Mouse (Mus musculus) T-helper 2 cell (primary cell): Measurements from ENCODE around the gene Itih4.

Experiments
- in situ Hi-C: fragments of 300-600 bp; cut with MboI, MseI; formaldehyde crosslinking; loops from one replicate; pipeline ENCODE4 v1.15.1; 2025; ENCODE audit warnings: high pct_unique_total_duplicates

Itih4 gene

DNA sequence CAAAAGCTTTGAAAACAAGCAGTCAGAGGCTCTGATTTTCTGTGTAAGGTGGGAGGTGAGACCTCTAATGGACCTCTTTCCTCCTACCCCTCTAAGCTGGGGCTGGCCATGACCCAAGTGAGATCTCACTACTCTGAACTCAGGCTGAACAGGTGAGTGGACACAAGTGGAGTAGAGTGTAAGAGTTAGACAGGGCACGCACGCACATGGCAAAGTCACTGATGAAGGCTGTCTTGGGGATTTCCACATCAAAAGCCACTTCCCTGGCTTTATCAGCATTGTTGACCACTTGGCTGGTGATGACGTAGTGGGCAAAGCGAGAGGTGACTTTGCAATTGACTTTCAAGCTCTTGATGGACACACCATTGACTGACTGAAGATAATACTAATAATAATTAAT, 56.0 kb downstream of the Itih4 start:
- in situ Hi-C loops, result no loop called here

DNA sequence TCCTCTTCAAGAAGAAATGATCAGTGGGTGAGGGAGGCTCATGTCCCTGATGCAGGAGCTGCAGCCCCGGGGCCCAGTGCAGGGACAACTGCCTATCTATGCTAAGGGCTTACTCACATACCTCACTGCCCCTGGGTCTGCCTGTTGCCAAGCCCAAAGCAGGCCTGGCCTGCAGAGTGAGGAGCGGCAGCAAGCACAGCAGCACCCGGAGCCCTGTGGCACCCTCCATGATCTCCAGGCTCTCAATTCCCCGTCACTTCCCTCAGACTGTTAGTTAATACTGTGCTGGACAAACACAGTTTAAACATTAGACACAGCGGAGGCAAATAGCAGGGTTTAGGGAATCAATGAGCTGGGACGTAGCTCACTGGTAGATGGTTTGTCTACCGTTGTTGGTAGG, 56.8 kb downstream of the Itih4 start, which contains the start of gene Itih1:
TSS of gene Itih1 (minus strand) at position 252 of the 400 bp plus-strand sequence.
- in situ Hi-C loops, result no loop called here

DNA sequence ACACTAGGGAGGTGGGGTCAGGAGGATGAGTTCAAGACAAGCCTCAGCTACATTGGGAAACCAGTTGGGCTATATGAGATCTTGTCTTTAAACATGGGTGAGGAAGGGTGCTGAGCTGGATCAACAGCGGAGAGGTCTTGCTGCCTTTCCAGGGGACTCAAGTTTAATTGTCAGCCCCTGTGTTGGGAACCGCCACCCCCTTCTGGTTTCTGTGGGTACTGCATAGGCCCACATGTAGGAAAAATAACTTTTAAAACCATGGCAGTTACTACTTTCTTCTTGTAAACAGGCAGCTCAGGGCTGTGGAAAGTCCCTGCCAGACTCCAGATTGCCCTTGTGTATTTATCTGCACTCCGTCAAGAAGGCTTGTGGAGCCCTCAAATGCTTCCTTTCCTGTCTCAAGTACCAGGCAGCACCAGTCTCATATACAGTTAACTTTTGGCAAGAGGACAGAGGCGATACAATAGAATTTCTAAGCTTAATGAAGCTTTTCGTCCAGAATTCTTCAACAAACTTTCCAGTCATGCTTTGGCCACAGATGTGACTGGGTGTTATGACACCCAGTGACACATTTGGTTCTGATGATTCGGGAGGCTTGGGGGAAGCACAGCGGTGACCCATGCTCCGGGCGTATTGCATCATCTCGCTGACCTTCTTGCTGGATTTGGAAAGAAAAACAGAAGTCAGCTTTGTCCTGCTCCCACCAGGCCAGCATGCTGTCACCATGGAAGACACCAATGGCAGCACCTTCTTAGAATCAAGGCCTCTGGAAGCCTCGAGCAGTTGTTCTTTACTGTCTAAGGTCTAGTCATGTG, 57.8 kb downstream of the Itih4 start:
- in situ Hi-C loops, result no loop called here

DNA sequence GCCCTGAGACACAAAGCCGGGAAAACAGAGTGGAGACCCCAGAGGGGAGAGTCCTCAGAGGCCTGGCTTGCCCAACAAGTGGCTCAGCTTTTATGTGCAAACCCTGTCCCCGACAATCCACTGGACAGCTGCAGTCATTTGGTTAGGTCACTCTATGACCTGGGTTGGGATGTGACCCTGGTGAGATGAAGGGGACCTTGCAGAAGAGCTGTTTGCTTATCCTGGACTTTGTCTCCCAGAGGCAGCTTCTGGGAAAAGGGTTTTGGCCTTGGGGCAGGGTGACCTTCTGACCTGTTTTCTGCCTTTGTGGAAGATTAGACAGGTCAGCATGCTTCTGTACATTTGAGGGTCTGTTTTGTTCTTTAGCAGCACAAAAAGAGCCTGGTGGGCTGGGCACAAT, 58.5 kb downstream of the Itih4 start:
- in situ Hi-C loops, result no loop called here

DNA sequence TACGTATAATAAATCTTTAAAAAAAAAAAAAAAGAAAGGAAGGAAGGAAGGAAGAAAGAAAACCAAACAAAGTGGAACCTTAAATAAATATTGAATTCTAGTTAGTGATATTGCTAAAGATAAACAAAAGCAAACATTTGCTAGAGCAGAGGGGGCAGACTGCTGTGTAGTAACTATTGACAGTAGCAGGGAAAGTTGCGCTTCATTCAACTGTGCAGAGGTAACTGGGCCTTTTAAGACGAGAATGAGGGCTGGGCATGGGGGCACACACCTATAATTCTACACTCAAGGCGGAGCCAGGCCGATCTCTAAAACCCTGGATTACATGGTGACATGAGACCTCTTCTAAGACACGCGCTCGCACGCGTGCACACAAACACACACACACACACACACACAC, 63.7 kb downstream of the Itih4 start:
- in situ Hi-C loops, result no loop called here

DNA sequence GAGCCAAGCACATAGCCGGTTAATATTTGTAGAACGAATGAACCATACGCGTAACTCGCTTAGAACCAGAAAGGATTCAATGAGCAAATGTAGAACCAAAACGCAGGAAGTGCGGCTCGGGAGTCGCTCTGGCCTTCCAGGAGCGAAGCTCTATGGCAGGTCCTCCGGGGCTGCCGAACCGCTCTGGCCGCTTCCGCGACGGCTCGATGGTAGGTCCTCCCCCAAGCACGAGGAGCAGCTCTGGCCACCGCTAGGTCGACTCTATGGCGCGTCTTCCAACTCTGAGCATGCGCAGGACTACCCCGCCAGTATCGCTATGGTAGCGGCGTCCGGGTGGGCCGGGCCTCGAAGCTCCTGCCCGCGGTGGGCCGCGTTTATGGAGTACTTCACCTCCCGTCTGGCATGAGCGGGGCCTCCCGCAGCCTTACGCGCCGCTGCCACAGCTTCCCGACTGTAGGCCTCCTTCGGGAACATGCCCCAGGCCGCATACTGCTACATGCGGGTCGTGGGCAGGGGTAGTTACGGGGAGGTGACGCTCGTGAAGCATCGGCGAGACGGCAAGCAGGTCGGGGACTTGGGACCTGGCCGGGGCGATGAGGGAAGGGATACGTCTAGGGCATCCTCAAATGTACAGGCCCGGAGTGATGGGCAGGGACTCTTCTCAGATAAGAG, 65.0 kb downstream of the Itih4 start, which contains the start of gene Nek4:
TSS of gene Nek4 (plus strand) at position 224 of the 672 bp plus-strand sequence.
- in situ Hi-C loops, result no loop called here
